Mouse (Mus musculus) MN1 (cell line): ENCODE results near the gene Gm11639.

Experiments
- DNase-seq: peaks from one replicate; pipeline ENCODE4 v3.0.0-alpha.2; 2016; ENCODE audit warnings: low spot score

The Gm11639 gene

GRCm38 (mm10) chr11:104704097-104704496, 18.6 kb downstream of the Gm11639 start:
- DNase-seq = peak; percentile 18

- DNase-seq = no peak
Observed at GRCm38 (mm10) chr11:104707084-104707483, 21.6 kb downstream of the Gm11639 start.

- no peak for DNase-seq
Observed at GRCm38 (mm10) chr11:104744995-104745568, 59.6 kb downstream of the Gm11639 start.

GRCm38 (mm10) chr11:104765762-104766161, 80.3 kb downstream of the Gm11639 start:
- no peak for DNase-seq

DNA sequence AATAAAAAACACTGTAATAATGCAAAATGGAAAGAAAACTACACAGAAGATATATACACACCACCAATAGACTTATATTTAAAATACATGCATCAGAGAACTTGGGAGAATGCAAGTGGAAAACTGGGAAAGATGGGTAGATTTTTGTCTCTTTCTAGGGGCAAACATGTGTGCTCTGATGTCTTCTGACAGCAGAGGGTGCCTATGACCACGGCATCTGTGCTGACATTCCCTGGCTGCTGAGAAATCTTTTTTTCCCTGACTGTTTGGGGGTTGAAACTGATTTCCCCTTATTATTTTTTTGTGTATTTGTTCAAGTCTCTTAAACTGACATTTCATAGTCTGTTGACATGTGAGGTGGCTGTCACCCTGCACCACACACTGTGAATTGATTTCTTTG, 81.6 kb downstream of the Gm11639 start:
- no peak for DNase-seq

DNA sequence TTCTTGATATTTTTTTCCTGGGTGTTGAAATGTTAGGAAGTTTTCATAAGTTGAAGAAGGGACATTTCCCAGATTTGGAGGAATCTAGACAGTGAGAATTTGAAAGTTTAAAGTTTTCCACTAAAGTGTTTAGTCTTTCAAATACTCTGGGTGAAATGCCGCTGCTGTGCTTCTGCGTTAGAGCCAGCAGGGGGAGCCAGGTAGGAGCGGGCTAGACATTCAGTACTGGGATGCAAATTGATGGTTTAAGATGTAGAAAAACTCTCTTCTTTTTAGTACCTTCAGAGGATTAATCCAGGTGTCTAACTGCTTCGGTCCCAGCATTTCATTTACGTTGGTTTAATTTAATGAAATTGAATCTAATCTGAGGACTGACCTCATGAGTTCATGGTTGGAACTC, 82.6 kb downstream of the Gm11639 start:
- peak; percentile 13 for DNase-seq

- no peak for DNase-seq
Observed at GRCm38 (mm10) chr11:104778796-104779195, 93.3 kb downstream of the Gm11639 start.

GRCm38 (mm10) chr11:104944723-104945122, 259.2 kb downstream of the Gm11639 start:
- no peak for DNase-seq

DNA sequence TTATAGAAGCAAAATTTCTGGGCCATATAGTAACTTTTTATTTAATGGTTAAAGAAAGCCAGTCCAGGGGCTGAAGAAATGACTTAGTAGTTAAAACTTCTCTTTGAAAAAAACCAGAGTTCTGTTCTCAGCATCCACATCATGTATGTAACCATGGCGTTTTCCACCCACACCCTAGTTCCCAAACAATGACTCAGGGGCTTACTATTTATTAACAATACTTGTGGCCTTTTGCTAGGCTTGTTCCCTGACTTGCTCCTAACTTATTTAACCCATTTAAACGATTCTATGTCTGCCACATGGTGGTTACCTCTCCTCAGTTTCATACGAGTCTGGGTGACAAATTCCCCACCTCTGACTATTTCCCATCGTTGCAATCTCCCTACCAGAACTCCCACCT, 266.8 kb downstream of the Gm11639 start:
- no peak for DNase-seq

DNA sequence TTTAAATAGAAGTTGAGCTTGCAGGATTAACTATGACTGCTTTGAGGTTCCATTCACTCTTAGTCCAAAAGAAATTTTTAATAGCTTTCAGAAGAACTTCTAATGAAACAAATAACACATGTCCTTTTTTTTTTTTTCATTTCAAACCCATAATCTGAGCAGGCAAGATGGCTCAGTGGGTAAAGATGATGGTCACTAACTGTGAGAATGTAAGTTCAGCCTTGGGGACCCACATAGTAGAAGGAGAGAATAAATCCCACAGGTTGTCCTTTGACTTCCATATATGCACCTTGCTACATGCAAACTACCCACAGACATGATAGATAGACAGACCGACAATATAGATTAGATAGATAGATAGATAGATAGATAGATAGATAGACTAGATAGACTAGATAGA, 282.4 kb downstream of the Gm11639 start:
- no peak for DNase-seq

DNA sequence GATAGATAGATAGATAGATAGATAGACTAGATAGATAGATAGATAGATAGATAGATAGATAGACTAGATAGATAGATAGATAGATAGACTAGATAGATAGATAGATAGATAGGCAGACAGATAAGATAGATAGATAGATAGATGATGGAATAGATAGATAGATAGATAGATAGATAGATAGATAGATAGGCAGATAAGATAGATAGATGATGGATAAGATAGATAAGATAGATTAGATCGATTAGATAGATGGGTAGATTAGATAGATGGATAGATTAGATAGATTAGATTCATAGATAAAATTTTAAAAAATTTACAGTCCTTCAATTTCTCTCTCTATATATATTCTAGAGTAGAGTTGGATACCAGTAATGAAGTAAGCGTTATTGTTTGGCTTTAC, 282.9 kb downstream of the Gm11639 start:
- no peak for DNase-seq

- no peak for DNase-seq
Observed at GRCm38 (mm10) chr11:104971322-104971721, 285.8 kb downstream of the Gm11639 start.

DNA sequence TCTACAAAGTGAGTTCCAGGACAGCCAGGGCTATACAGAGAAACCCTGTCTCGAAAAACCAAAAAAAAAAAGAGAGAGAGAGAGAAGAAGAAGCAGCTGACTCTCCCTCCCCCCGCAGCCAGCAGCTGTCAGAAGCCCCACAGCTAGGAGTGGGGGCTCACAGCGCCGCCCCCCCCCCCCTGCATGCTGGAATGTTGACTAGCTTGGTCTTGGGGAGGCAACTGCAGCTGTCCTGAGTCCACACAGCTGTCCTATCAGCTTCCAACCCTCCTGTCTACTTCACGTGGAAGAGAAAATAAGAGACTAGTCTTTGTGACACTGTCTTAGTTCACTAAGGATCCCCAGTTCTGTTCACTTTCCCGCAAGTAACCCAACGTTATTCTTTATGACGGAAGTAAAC, 287.0 kb downstream of the Gm11639 start:
- DNase-seq = no peak

DNA sequence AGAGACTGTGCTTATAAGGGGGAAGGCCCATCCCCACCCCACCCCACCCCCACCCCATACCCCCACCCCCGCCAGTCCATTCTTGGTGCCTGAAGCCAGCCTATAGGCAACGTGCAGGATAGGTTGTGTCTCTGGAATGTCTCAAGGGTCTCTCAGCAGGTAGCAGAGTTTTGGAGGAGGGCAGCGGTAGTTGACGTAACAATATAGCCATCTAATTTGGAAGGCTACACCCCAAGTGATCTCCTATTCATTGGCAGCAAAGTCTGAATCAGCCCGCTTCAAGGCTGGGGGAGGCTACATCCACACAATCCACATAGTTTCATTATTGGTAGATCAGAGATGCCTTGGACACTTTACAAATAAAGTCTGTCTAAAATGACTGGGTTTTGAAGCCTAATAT, 292.5 kb downstream of the Gm11639 start:
- no peak for DNase-seq

DNA sequence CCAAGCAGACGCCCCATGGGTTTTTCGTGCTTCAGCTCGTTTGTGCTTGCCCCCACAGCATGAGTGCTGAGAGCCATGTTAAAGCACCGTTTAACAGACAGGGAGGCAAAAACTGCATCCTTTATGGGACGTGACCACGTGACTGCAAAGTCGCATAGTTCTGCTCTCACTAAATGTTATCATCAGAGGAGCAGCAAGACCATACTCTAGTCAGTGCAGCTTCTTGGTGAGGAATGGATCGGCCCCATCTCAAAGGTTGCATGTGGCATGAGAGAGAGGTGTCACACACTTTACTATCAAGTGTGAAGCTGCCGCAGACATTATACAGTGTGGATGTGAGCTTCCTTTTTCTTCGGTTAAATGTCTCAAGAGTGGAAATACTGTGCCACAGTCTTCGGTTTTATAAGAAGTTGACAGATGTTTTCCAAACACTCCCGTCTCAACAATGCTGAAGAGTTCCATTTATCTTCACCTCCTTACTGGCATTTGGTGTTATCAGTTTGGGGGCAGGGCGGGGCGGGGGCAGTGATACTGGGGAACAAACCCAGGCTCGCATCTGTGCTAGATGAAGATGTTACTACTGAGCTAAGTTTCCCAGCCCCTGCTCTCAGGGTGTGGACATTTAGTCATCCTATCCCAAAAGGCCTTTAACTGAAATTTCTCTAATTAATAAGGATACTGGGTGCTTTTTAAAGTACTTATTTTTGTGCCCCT, 296.0 kb downstream of the Gm11639 start:
- DNase-seq = no peak

GRCm38 (mm10) chr11:105009232-105009631, 323.7 kb downstream of the Gm11639 start:
- DNase-seq = no peak

- DNase-seq = peak; percentile 39
Observed at GRCm38 (mm10) chr11:105021071-105021470, 335.6 kb downstream of the Gm11639 start.

GRCm38 (mm10) chr11:105028744-105029348, 343.3 kb downstream of the Gm11639 start:
- peak; percentile 60 for DNase-seq

DNA sequence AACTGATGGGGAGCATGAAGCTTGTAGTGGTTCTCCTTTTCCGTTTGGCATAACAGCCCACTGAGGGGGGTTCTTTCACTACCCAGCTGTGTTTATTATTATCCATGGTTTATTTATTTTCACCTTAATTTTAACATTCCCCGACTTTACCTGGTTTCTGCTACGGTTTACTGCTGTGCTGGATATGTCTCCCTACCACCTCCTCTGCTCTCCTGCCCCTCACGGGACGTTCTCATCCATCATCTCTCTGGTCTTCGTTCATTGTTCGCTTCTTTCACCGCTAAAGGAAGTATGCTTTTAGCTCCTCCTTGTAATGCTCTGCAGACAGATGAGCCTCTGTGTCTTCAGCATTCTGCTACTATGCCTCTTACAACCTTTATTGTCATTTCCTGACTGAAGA, 344.0 kb downstream of the Gm11639 start:
- DNase-seq = no peak

DNA sequence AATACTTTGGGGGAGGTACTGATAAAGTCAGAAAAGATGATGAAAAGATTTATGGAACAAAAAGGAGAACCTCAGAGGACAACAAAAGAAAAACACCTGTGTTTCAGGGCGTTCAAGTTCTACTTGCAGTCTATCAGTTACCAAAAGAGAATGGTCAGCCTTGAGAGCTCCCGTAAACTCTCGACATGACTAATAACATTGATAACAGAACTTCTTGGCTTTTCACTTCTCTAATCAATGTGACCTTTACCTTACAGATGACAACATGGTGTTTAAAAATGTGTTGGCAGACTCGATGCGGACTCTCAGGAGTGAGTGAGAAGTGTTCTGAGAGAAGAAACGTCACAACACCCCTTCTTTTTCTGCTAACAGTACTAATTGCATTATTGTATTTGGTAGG, 344.7 kb downstream of the Gm11639 start:
- DNase-seq = no peak

DNA sequence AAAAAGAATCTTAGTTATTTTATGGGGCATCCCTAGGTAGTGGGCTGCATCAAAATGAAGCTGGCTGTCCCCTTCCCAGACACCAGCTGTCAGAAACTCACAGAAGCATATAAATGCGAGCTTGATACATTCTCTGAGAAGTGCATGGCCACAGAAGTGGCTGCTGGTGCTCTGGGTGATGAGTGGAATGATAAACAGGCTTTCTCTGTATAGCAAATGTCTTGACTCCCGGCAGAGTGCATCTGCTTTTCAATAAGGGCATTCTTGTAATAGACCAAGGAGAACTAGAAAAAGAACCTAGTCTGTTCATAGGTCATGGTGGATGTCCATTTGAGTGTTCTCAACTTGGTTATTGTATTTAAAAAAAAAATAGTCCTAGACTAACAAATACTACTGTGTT, 345.6 kb downstream of the Gm11639 start:
- DNase-seq = no peak

DNA sequence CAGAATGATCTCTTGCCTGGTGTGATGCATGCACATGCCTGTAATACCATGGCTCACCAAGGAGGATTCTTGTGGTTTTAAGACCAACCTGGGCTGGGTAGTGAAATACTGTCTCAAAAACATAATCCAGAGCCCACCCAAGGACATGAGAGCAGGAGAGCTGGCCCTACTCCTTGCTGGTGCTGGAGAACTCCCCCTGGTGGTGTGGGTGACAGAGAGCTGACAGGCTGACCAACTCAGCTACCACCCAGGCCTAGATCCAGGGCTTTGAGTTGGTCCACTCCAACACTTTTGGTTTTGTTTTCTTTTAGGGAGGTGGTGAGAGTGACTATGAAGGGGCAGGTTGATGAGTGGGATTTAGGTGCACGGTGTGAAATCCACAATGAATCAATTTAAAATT, 349.6 kb downstream of the Gm11639 start:
- no peak for DNase-seq

GRCm38 (mm10) chr11:105063292-105063691, 377.8 kb downstream of the Gm11639 start, which contains the start of gene Efcab3:
Efcab3 (plus strand) TSS chr11:105063592.
- DNase-seq = no peak

GRCm38 (mm10) chr11:105112448-105112847, 426.9 kb downstream of the Gm11639 start:
- peak; percentile 42 for DNase-seq
